Mouse (Mus musculus) forebrain, embryonic 15.5 days (tissue): ENCODE measurements at regions not wholly inside any gene's neighbourhood (a gene's known extent, or its start where the extent isn't known, plus 50 kb on each side); places are given as distances from the start of the nearest gene placed in this dataset.

Experiments used
- ATAC-seq: fragments of 200-750 bp; cut with Nextera tagmentation; replicated peaks from 2 replicates; pipeline ENCODE4 v1.8.0; 2017; ENCODE audit warnings: mild to moderate bottlenecking, moderate TSS enrichment, moderate library complexity
- H3K27ac ChIP-seq: fragments of 300-500 bp; sonication (generic); replicated peaks from 2 replicates; pipeline ENCODE4 v1.5.1; 2015; ENCODE audit warnings: mild to moderate bottlenecking, inconsistent platforms
- H3K27me3 ChIP-seq: fragments of 300-500 bp; sonication (generic); 2 replicates; pipeline ENCODE4 v1.6.1; 2015; ENCODE audit warnings: inconsistent platforms
- H3K36me3 ChIP-seq: fragments of 300-500 bp; sonication (generic); 2 replicates; pipeline ENCODE4 v1.6.1; 2015; ENCODE audit warnings: mild to moderate bottlenecking, inconsistent platforms
- H3K4me1 ChIP-seq: fragments of 300-500 bp; sonication (generic); 2 replicates; pipeline ENCODE4 v1.6.1; 2015; ENCODE audit warnings: inconsistent platforms
- H3K4me2 ChIP-seq: fragments of 300-500 bp; sonication (generic); replicated peaks from 2 replicates; pipeline ENCODE4 v1.6.1; 2015; ENCODE audit warnings: mild to moderate bottlenecking, inconsistent platforms
- H3K4me3 ChIP-seq: fragments of 300-500 bp; sonication (generic); 2 replicates; pipeline ENCODE4 v1.5.1; 2015; ENCODE audit warnings: mild to moderate bottlenecking, inconsistent platforms
- H3K9ac ChIP-seq: fragments of 300-500 bp; sonication (generic); replicated peaks from 2 replicates; pipeline ENCODE4 v1.6.1; 2015; ENCODE audit warnings: mild to moderate bottlenecking, inconsistent platforms
- H3K9me3 ChIP-seq: fragments of 300-500 bp; sonication (generic); 2 replicates; pipeline ENCODE4 v1.6.1; 2016; ENCODE audit warnings: inconsistent platforms
- WGBS: fragments of 180-500 bp; shearing (Covaris S2); methylation state at CpG from one replicate; pipeline ENCODE4 v1.1.7; 2015; ENCODE audit warnings: mixed read lengths; 5-methylcytosine and 5-hydroxymethylcytosine counted together

GRCm38 (mm10) chrX:58686119-58686518, 223.0 kb upstream of the 4930550L24Rik start:
- H3K27me3 ChIP-seq: no peaks in the 10 kb centered on the region
- no peaks in the 10 kb centered on the region for H3K36me3 ChIP-seq
- WGBS: 52% methylated on average over 4 of the region's 4 CpGs
- no peak overlapping the region; the same call in 1 of the 2 replicates for H3K27ac ChIP-seq
- no peaks in the 10 kb centered on the region for H3K9me3 ChIP-seq
- ATAC-seq: peak; percentile 78; the same call in 1 of the 2 replicates
- H3K4me1 ChIP-seq: no peaks in the 10 kb centered on the region
- H3K4me3 ChIP-seq: no peak overlapping the region
- H3K4me2 ChIP-seq: no peak overlapping the region
- H3K9ac ChIP-seq: no peak overlapping the region

- peak; percentile 46; the same call in 1 of the 2 replicates for ATAC-seq
- H3K27me3 ChIP-seq: no peaks in the 10 kb centered on the region
- no peak overlapping the region for H3K9ac ChIP-seq
- no peaks in the 10 kb centered on the region for H3K9me3 ChIP-seq
- WGBS: 29% methylated on average over 2 of the region's 2 CpGs
- no peak overlapping the region for H3K4me2 ChIP-seq
- H3K4me1 ChIP-seq: no peaks in the 10 kb centered on the region
- no peak overlapping the region for H3K27ac ChIP-seq
- no peak overlapping the region for H3K4me3 ChIP-seq
- no peaks in the 10 kb centered on the region for H3K36me3 ChIP-seq
These were observed 220.2 kb upstream of the 4930550L24Rik start for GRCm38 (mm10) chrX:58688964-58689363.

- Histone ChIP-seq H3K9ac (no peak overlapping the region), H3K9me3 (no peaks in the 10 kb centered on the region), H3K36me3 (no peaks in the 10 kb centered on the region), H3K4me2 (no peak overlapping the region), H3K4me3 (no peak overlapping the region), H3K27ac (peak overlapping the region; percentile 52), H3K27me3 (no peaks in the 10 kb centered on the region), H3K4me1 (0 out of 2 replicates have a peak, but pooled peaks cover 3% of the 10 kb centered on the region)
- 51% methylated on average over 4 of the region's 4 CpGs for WGBS
- peak; percentile 80 for ATAC-seq
These were observed 206.9 kb upstream of the 4930550L24Rik start for GRCm38 (mm10) chrX:58702152-58702741.
